Mouse (Mus musculus) ES-Bruce4 (cell line): ENCODE measurements around the gene Krt1. TPM values are rescaled to one million over a fixed set of nuclear protein-coding genes. Genes with fewer than 3 reads are reported as not detected.

Experiments used
- H3K27ac ChIP-seq: 2 replicates; pipeline ENCODE4 v1.5.1; 2012; ENCODE audit warnings: low read length, inconsistent platforms; ENCODE audit not compliant: insufficient read depth
- H3K27me3 ChIP-seq: 2 replicates; pipeline ENCODE4 v1.6.1; 2012; ENCODE audit warnings: mild to moderate bottlenecking, low read length, inconsistent platforms; ENCODE audit not compliant: control insufficient read depth, poor library complexity, insufficient read depth, severe bottlenecking
- H3K36me3 ChIP-seq: 2 replicates; pipeline ENCODE4 v1.6.1; 2012; ENCODE audit warnings: inconsistent platforms, mild to moderate bottlenecking, low read length, moderate library complexity; ENCODE audit not compliant: control insufficient read depth, poor library complexity, insufficient read depth, severe bottlenecking
- H3K4me1 ChIP-seq: one replicate; pipeline ENCODE4 v1.8.1; 2011; ENCODE audit warnings: low read length; ENCODE audit not compliant: control insufficient read depth, insufficient read depth
- H3K4me3 ChIP-seq: 2 replicates; pipeline ENCODE4 v1.5.1; 2011; ENCODE audit warnings: low read depth, mild to moderate bottlenecking, low read length
- H3K9ac ChIP-seq: 2 replicates; pipeline ENCODE4 v1.6.1; 2012; ENCODE audit warnings: low read depth, mild to moderate bottlenecking, inconsistent platforms; ENCODE audit not compliant: poor library complexity, severe bottlenecking
- H3K9me3 ChIP-seq: replicated peaks from 2 replicates; pipeline ENCODE4 v1.6.1; 2012; ENCODE audit warnings: mild to moderate bottlenecking, low read length, inconsistent platforms; ENCODE audit not compliant: control insufficient read depth, poor library complexity, insufficient read depth, severe bottlenecking
- CTCF ChIP-seq: IDR thresholded peaks from one replicate; pipeline ENCODE4 v1.8.1; 2011; ENCODE audit warnings: low read depth, low read length
- EP300 ChIP-seq: IDR thresholded peaks from 2 replicates; pipeline ENCODE4 v1.6.1; 2011; ENCODE audit warnings: low read depth, low read length; ENCODE audit not compliant: insufficient read depth
- POLR2A ChIP-seq: IDR thresholded peaks from one replicate; pipeline ENCODE4 v1.8.1; 2011; ENCODE audit warnings: low read length; ENCODE audit not compliant: insufficient read depth
- polyA plus RNA-seq: library from polyadenylated mRNA; stranded (reverse); fragments of >200 nt; gene quantifications from 2 replicates; pipeline ENCODE4 v1.2.4, GENCODE M21; 2011; ENCODE audit warnings: low read depth; ENCODE audit not compliant: missing spikeins, insufficient read depth, insufficient read length

The Krt1 gene
- not detected in 2 replicates for polyA plus RNA-seq

- no peaks in the 10 kb centered on the region for H3K9me3 ChIP-seq
- H3K4me3 ChIP-seq = no peak within 1 kb of the TSS
- H3K9ac ChIP-seq = no peak within 1 kb of the TSS
- H3K27me3 ChIP-seq = no peaks in the 10 kb centered on the region
- TF ChIP-seq EP300 (no peak), CTCF (no peak), POLR2A (no peak)
- H3K36me3 ChIP-seq = no peaks in the 10 kb centered on the region
- no peaks in the 10 kb centered on the region for H3K4me1 ChIP-seq
- no peak within 1 kb of the TSS for H3K27ac ChIP-seq
Observed at GRCm38 (mm10) chr15:101850694-101851093, at the start of gene Krt1. Gene Krt1 (minus strand): TSS chr15:101850794.

GRCm38 (mm10) chr15:101895216-101895615 is 44.6 kb upstream of the Krt1 start:
- Histone ChIP-seq H3K9ac (no peak overlapping the region), H3K36me3 (no peaks in the 10 kb centered on the region), H3K27me3 (no peaks in the 10 kb centered on the region), H3K4me1 (no peaks in the 10 kb centered on the region), H3K9me3 (no peaks in the 10 kb centered on the region), H3K27ac (no peak overlapping the region), H3K4me3 (no peak overlapping the region)
- no peak for TF ChIP-seq POLR2A
- TF ChIP-seq EP300 = no peak
- TF ChIP-seq CTCF = no peak

- Histone ChIP-seq H3K27ac (no peak within 1 kb of the TSS), H3K27me3 (no peaks in the 10 kb centered on the region), H3K9me3 (no peaks in the 10 kb centered on the region), H3K4me3 (no peak within 1 kb of the TSS), H3K36me3 (no peaks in the 10 kb centered on the region), H3K9ac (no peak within 1 kb of the TSS), H3K4me1 (no peaks in the 10 kb centered on the region)
- TF ChIP-seq EP300 (no peak), POLR2A (no peak), CTCF (no peak)
Observed at GRCm38 (mm10) chr15:101892820-101893219, 42.2 kb upstream of the Krt1 start, which contains the start of gene Krt76. Gene Krt76 (minus strand): TSS chr15:101892920.

DNA sequence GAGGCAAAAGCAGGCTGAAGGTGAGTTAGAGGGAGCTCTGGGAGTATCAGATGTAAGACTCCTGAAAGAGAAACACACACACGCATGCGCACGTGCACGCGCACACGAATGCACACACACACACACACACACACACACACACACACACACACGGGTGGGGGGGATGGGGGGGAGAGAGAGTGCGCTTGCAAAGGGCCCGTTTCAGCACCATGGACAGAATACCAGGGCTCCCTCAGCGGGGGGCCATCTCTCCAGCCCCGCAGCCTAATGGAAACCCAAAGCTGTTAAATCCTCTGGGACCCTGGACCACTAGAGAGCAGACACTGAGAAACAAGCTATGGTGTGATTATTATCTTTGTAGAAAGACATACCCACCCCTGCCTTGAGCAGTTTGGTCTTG is 29.2 kb upstream of the Krt1 start:
- H3K4me1 ChIP-seq = no peaks in the 10 kb centered on the region
- H3K36me3 ChIP-seq = no peaks in the 10 kb centered on the region
- no peak overlapping the region for H3K4me3 ChIP-seq
- no peak overlapping the region for H3K9ac ChIP-seq
- no peak for TF ChIP-seq CTCF
- no peak for TF ChIP-seq EP300
- TF ChIP-seq POLR2A = no peak
- H3K27ac ChIP-seq = no peak overlapping the region
- H3K9me3 ChIP-seq = no peaks in the 10 kb centered on the region
- no peaks in the 10 kb centered on the region for H3K27me3 ChIP-seq

DNA sequence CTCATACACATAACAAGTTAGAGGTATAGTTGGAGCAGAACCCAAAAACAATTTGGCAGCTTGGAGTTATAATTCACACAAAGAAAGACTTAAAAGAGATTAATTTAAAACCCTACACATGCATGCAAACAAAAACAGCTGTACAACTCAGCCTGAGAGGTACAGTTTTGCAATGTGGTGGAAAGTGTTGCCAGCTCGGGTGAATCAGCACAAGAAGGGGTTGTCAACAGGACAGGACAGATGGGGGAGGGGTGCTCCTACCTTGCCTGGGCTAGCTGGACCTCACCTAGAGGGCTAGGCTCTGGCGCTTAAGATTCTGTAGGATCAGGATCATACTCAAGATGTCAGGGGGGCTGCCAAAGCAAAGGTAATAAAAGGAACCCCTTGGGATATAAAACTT is 27.4 kb upstream of the Krt1 start:
- H3K27ac ChIP-seq = no peak overlapping the region
- H3K9me3 ChIP-seq = no peaks in the 10 kb centered on the region
- no peak overlapping the region for H3K9ac ChIP-seq
- no peaks in the 10 kb centered on the region for H3K36me3 ChIP-seq
- H3K4me3 ChIP-seq = no peak overlapping the region
- TF ChIP-seq POLR2A (no peak), EP300 (no peak), CTCF (no peak)
- no peaks in the 10 kb centered on the region for H3K4me1 ChIP-seq
- H3K27me3 ChIP-seq = no peaks in the 10 kb centered on the region

DNA sequence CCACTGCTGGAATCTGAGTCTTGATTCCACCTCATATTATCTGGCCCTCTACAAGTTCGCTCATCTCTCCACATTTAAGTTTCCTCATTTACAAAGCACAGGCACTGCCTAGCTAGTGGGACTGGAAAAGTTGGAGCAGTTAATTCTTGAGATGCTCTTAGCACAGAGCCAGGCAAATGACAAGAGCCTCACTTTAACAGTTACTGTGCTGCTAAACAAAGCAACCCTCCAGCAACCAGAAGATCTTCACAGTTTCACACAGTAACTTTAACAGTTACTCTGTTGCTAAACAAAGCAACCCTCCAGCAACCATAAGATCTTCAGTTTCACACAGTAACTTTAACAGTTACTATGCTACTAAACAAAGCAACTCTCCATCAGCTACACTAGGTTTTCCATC is 23.8 kb upstream of the Krt1 start:
- Histone ChIP-seq H3K36me3 (no peaks in the 10 kb centered on the region), H3K4me1 (no peaks in the 10 kb centered on the region), H3K27ac (no peak overlapping the region), H3K27me3 (no peaks in the 10 kb centered on the region), H3K9ac (no peak overlapping the region), H3K4me3 (no peak overlapping the region), H3K9me3 (no peaks in the 10 kb centered on the region)
- TF ChIP-seq EP300 = no peak
- no peak for TF ChIP-seq POLR2A
- no peak for TF ChIP-seq CTCF

DNA sequence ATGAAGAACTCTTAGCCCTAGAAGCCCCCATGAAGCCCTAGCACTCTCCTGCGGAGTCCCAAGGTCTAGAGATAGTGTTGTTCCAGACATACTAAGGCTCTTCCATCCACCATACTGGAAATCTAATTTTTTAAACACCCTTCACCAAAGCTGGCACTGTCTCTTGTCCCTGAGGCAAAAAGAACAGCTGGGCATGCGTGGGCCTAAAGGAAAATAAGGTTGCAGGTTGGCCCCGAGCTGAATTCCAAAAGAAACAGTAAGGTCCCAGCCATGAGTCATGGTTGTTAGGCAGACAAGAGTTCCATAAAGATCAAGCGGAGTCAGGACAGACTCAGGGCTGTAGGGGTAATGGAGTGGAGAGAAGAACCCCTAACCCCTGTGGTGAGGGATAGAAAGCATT is 22.6 kb upstream of the Krt1 start:
- Histone ChIP-seq H3K27ac (no peak overlapping the region), H3K4me1 (no peaks in the 10 kb centered on the region), H3K9me3 (no peaks in the 10 kb centered on the region), H3K4me3 (no peak overlapping the region), H3K9ac (no peak overlapping the region), H3K36me3 (no peaks in the 10 kb centered on the region), H3K27me3 (no peaks in the 10 kb centered on the region)
- TF ChIP-seq POLR2A (no peak), EP300 (no peak), CTCF (no peak)
